Mouse (Mus musculus) layer of hippocampus, adult 11-12 months (tissue): ENCODE measurements around the gene Sufu.

Source experiments
- DNase-seq: peaks from one replicate; pipeline ENCODE4 v3.0.0; 2022; ENCODE audit warnings: low spot score

The Sufu gene

GRCm38 (mm10) chr19:46394712-46395108 lies 2.0 kb upstream of the Sufu start:
- DNase-seq, result no peak

- DNase-seq, result peak; percentile 99
Observed at GRCm38 (mm10) chr19:46395109-46396009, 1.3 kb upstream of the Sufu start, which contains the start of gene Actr1a. Actr1a (minus strand) TSS chr19:46395748.

- no peak for DNase-seq
Observed at GRCm38 (mm10) chr19:46396109-46396508, 587 bp upstream of the Sufu start.

DNA sequence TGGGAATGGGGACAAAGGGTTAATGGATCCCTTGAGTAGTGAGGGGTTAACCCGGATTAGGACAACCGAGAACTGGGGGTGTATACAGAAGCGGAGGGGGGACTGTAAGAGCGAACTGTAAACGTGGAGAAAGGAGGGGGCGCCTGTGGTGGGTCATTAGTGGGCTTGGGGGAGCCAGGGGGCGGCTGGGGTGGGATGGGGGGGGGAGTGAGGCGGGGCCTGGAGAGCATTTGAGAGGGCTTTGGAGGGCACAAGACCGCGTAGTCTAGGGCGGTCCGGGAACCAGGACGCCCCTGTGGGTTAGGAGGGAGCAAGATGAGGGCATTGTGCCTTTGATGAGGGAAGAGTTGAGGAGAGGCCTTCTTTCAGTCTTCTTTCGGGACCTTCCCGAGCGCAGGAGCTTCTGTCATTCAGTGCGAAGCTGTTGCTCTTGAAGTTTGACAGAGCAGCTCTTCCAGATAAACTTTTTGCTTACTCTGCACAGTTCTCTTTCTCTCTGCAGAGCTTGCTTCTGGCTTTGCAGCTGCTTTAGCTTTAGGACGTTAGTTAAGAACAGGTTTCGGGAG lies 823 bp downstream of the Sufu start:
- no peak for DNase-seq

DNA sequence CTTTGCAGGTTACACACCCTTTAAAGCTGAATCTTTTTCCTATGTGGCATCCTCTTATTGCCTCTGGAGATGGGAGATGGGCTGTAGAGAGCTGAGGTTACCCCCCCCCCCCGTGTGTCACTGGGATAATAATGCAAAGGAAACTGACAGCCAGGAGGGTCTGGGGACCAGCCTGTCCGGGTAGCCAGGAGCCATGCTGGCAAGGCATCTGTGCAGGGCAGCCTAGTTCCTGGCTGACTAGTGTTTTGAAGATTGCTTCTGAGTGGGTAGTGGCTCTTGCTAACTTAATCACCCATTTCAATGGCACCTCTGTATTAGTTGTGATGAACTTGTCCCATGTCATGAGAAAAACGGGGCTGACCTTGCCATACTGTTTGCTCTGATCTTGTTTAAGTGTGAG lies 1.7 kb downstream of the Sufu start:
- DNase-seq, result no peak

GRCm38 (mm10) chr19:46399372-46399771 lies 2.7 kb downstream of the Sufu start:
- no peak for DNase-seq

DNA sequence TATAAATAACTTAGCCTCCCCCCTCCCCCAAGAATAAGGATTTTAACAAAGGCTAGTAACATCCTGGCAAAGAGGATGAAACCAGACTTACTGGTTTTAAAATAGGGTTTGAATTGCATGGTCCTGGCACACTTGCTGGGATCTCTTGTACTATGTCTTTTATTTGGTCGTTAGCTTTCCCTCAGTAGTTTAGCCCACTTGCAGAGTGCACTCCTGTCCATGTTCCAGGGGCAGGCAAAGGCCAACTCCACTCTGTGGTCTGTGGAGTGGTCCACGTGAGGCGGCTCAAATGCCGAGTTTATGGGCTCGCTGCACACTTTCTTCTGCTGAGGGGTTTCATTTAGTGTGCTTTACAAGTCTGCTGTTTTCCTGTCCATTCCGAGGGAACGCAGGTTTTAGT lies 3.2 kb downstream of the Sufu start:
- DNase-seq, result no peak

GRCm38 (mm10) chr19:46400558-46400957 lies 3.9 kb downstream of the Sufu start:
- DNase-seq, result no peak

DNA sequence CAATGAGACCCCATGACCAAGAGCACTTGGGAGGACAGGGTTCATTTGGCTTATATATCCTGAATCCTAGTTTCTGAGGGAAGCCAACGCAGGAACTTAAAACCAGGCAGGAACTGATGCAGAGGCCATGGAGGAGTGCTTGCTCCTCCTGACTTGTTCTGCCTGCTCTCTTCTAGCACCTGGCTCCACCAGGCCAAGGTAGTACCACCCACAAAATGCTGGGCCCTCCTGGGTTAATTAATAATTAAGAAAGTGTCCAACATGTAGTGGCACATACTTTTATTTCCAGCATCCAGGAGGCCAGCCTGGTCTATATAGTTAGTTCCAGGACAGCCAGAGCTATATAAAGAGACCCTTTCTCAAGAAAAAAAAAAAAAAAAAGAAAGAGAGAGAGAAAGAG lies 7.3 kb downstream of the Sufu start:
- no peak for DNase-seq

DNA sequence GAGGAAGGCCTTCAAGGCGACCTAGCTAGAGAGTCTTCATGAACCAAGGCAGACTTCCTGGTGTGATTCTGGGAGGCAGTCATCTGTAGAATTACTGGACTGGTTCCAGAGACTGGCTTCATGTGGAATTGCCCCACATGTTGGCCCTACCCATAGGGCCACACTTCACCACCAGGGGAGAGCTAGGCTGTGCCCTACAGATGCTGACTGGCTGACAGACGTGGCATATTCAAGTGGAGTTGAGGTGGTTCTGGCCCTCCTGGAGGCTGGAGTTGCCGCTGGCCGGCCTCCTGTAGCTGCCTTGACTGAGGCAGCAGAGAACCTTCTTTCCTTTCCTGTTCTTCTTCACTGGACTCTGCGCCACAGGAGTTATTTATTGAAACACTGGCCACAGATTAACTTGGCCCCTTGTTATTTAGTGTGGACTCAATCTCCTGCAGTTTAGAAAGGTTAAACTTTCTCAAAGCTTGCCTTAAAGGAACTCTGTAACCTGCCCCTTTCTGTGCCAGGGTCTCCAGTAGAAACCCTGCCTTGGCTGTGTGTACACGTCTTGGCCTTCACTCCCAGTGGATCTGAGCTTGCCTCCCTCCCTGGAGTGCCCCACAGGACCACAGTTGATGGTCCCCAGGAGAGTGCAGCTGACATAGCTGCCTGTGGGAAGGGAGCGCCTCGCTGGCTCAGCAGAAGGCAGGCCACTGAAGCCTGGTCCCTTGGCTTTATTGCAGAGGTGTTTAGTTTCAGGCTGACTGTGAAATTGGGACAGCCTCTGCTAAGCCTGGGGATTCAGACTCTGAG lies 10.1 kb downstream of the Sufu start:
- DNase-seq, result no peak

DNA sequence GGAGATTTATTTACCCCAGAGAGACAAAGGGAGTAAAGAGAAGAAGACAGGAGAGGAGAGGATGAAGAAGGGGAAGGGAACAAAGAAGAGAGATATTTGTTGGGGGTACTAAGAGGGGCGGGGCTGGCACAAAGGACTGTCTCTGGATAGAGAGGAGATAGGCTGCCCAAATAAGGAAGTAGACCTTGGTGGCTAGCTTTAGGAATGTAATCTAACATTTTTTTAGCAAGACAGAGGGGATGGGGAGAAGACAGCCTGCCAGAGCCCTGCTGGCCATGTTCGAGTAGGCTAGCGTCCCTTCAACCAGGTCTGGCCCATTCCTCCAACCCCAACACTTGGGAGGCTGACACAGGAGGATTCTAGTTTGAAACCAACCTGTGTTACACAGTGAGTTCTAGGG lies 12.8 kb downstream of the Sufu start:
- DNase-seq, result no peak

DNA sequence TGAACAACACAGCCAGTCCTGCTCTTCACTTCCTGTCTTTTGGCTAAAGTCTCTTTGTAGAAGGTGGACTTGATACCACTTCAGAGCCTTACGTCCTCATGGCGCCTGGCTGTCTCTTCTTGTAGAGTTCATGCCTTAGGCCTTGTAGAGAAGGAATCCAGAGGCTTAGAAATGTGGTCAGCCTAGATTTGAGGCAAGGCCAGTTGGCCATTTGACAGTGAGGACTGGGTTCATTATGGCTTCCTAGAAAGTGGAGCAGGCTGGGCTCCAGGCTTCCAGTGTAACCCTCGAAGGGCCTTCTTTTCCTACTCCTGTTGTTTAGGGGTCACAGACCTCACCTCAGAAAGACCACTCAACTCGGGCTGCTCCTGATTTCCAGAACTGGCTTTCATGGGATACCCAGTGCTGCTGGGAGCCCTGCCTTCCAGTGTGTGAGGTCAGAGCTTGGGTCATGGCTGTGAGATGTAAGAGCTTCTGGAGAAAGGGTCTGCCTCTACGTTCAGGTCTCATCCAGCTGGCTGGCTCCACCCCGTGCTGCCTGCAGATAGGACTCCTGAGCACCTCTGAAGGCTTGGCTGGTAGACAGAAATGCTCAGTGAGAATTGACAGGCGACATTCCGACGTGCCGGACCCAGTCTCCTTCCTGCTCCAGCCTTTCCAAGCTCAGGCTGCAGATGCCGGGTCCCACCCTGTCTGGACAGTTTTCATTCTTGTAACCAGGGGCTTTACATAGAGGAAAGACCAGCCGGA lies 15.5 kb downstream of the Sufu start:
- no peak for DNase-seq

GRCm38 (mm10) chr19:46413969-46414368 lies 17.3 kb downstream of the Sufu start:
- DNase-seq, result no peak

GRCm38 (mm10) chr19:46414486-46414885 lies 17.8 kb downstream of the Sufu start:
- no peak for DNase-seq

DNA sequence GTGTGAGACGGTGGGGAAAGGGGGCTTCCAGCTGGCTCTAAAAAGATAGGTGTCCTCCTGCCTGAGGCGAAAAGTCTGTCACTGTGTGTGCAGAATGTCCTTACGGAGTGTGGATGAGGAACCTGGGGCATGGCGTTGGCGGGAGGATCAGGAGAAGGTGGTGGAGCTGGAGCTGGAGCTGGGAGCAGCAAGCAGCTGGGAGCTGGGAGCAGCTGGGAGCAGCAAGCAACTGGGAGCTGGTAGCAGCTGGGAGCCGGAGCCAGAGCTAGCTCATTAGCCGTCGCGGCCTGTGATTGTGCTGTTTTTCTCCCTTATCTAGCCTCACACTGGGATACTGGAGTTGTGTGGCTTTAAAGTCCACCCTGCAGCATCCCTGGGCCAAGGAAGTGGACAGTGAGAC lies 19.6 kb downstream of the Sufu start:
- DNase-seq, result no peak

DNA sequence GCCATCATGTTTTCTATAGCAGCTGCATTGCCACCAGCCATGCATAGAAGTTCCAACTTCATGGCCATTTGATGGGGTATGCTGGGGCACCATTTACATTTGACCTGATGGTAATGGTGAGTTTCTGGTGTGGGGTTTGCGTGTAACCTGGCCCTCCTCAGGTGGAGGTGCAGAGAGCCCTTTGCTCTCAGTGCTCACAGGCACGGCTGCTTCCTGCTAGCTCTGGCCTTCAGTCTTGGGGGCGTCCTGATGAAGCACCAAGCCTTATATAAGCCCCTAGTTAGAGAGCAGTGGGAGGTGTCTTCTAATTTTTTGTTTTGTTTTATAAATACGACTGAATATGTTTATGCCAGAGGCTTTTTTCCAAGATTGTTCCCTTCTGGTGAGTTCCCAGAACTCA lies 21.4 kb downstream of the Sufu start:
- no peak for DNase-seq

GRCm38 (mm10) chr19:46420410-46420809 lies 23.7 kb downstream of the Sufu start:
- DNase-seq, result no peak

GRCm38 (mm10) chr19:46422384-46423338 lies 26.0 kb downstream of the Sufu start:
- no peak for DNase-seq

DNA sequence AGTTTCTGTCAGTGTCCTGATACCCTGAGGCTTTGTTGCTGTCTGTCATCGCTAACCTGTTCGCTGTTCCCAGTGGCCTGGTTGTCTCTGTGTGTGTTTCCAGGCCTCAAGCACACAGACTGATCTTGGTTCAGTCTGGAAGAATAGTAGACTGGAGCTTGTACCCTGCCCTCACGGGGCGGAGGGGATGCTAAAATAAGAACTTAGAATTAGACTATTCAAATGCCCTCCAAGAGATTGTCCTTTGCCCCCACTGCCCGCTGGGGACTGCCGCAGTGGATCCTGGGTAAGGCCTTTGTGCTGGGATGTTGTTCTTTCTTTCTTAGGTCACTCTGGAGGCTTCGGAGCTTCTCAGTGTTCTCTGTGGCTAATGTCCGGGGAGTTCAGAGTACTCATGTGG lies 28.6 kb downstream of the Sufu start:
- DNase-seq, result no peak

DNA sequence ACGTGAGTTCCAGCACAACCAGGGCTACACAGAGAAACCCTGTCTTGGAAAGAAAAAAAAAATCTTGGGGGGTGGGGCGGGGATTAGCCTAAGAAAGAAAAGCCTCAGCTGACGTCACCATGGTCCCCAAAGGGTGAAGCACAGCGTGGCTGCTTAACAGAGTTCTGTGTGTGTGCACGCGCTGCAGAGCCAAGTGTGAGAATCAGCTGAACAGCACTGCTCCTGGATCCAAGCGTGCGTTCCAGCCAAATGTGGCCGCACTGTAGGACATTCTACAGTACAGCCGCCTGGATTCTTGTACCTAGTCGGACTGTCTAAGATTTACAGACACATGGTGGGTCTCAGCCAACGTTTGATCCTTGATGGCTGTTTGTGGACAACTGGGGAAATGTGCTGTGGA lies 29.8 kb downstream of the Sufu start:
- no peak for DNase-seq

DNA sequence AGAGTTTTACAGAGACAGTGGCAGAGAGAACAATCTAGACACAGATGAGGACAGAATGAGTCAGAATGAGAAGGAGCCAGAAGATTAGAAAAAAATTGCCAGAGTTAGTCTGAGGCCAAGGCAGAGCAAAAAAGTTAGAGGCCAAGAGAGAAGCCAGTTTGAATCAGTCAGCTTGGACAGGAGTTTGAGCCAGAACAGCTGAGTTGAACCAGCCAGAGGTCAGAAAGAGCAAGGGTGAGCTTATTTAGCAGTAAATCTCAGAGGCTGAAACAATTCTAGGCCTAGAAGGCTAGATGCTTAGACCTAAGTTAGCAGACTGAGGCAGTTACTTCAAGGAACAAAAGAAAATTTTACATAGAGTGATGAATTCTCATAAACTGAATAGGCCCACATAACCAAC lies 32.6 kb downstream of the Sufu start:
- DNase-seq, result no peak
